Mouse (Mus musculus) lung, adult 2 months (tissue): ENCODE measurements around the gene Sufu.

Experiments
- CTCF ChIP-seq: fragments of 200-500 bp; IDR thresholded peaks from 2 replicates; pipeline ENCODE4 v1.5.1; 2011; ENCODE audit warnings: mild to moderate bottlenecking, low read length, control low read depth; ENCODE audit not compliant: insufficient read depth
- POLR2A ChIP-seq: fragments of 200-500 bp; IDR thresholded peaks from 2 replicates; pipeline ENCODE4 v1.6.1; 2011; ENCODE audit warnings: low read depth, mild to moderate bottlenecking, control low read depth, low read length, borderline replicate concordance; ENCODE audit errors: extremely low read depth

- TF ChIP-seq POLR2A = no peak
- TF ChIP-seq CTCF = no peak
Measured at GRCm38 (mm10) chr19:46375489-46375888, 21.2 kb upstream of the Sufu start.
